Mouse (Mus musculus) kidney, postnatal 0 days (tissue): Measurements from ENCODE around the gene Ccdc40. TPM values are rescaled to one million over a fixed set of nuclear protein-coding genes. Genes with fewer than 3 reads are reported as not detected.
"Not testable (repeated sequence)": the region's sequence is repeated elsewhere in the genome, so short reads cannot be mapped to it uniquely, and the experiment has no call there.

Experiments used
- ATAC-seq: fragments of 200-750 bp; cut with Nextera tagmentation; replicated peaks from 2 replicates; pipeline ENCODE4 v1.8.0; 2017; ENCODE audit warnings: low read depth, moderate number of reproducible peaks, moderate TSS enrichment, moderate library complexity; ENCODE audit not compliant: low FRiP score
- DNase-seq: peaks from one replicate; pipeline ENCODE4 v3.0.0-alpha.2; 2016; ENCODE audit warnings: low spot score
- H3K27ac ChIP-seq: fragments of 300-500 bp; sonication (generic); 2 replicates; pipeline ENCODE4 v1.5.1; 2014; ENCODE audit warnings: mild to moderate bottlenecking
- H3K27me3 ChIP-seq: fragments of 300-500 bp; sonication (generic); 2 replicates; pipeline ENCODE4 v1.6.1; 2014; ENCODE audit warnings: low read length, mixed read lengths; ENCODE audit not compliant: insufficient read depth
- H3K36me3 ChIP-seq: fragments of 300-500 bp; sonication (generic); 2 replicates; pipeline ENCODE4 v1.6.1; 2014; ENCODE audit warnings: low read length, mixed read lengths; ENCODE audit not compliant: insufficient read depth
- H3K4me1 ChIP-seq: fragments of 300-500 bp; sonication (generic); replicated peaks from 2 replicates; pipeline ENCODE4 v1.6.1; 2014; ENCODE audit warnings: antibody characterized with exemption, low read length, mixed read lengths; ENCODE audit not compliant: insufficient read depth
- H3K4me2 ChIP-seq: fragments of 300-500 bp; sonication (generic); 2 replicates; pipeline ENCODE4 v1.6.1; 2014; ENCODE audit warnings: mild to moderate bottlenecking, low read length, moderate library complexity, mixed read lengths
- H3K4me3 ChIP-seq: fragments of 300-500 bp; sonication (generic); replicated peaks from 2 replicates; pipeline ENCODE4 v1.5.1; 2014; ENCODE audit warnings: low read depth, low read length
- H3K9ac ChIP-seq: fragments of 300-500 bp; sonication (generic); 2 replicates; pipeline ENCODE4 v1.6.1; 2014; ENCODE audit warnings: low read depth, low read length
- H3K9me3 ChIP-seq: fragments of 300-500 bp; sonication (generic); replicated peaks from 2 replicates; pipeline ENCODE4 v1.6.1; 2016; ENCODE audit warnings: low read length, inconsistent platforms, mixed read lengths
- CTCF ChIP-seq: IDR thresholded peaks from 2 replicates; pipeline ENCODE4 v1.5.1; 2016; ENCODE audit warnings: antibody characterized with exemption, low read depth, mild to moderate bottlenecking, moderate library complexity
- WGBS: fragments of 180-500 bp; shearing (Covaris S2); extraction: QIAGEN DNeasy Blood & Tissue Kit; methylation state at CpG from one replicate; pipeline ENCODE4 v1.1.7; 2014; 5-methylcytosine and 5-hydroxymethylcytosine counted together
- polyA plus RNA-seq: library from polyadenylated mRNA; unstranded; fragments of >200 nt; fragmentation: Nextera tagmentation; extraction: Ambion mirVana; gene quantifications from 2 replicates; pipeline ENCODE4 v1.2.1, GENCODE M21; 2015

Gene Ccdc40
- polyA plus RNA-seq, 1 experiment from 2014 or later: 4.0 TPM

DNA sequence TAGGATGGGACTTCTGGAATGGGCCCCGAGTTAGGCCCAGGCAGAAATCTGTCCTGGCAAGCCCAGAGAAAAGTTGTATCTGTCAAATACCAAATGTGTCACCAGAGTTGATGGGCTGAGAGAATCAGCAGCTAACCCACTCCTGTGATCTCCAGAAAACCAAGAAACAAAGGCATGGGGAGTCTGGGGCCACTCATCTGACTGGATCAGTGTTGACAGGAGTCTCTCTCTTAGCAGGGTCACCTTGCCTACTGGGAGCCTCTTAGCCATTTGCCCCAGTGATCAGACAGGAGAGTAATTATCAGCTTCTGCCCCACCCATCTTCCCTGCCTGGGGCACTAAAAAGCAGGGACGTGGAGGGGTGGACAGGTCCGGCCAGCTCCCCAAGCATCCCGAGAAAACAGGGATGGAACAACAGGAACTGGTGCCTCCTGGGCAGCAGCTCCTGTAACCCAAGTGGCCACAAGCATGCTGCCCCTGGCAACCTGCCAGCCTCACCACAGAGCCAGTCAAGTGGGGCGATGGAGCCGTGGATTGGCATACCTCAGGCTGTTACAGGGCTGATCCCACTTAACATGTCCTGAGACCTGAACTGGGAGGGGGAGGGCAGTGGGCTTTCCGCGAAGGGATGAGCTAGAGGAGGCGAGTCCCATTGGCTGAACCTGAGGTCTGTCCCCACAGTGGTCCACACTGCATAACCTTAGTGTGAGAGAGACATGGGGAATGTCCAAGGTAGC lies 57.6 kb downstream of the Ccdc40 start:
- Histone ChIP-seq H3K4me1 (no peaks in the 10 kb centered on the region), H3K27me3 (no peaks in the 10 kb centered on the region), H3K9ac (no peak overlapping the region), H3K27ac (no peak overlapping the region), H3K4me2 (no peak overlapping the region), H3K36me3 (peaks cover 48% of the 10 kb centered on the region), H3K4me3 (no peak overlapping the region), H3K9me3 (no peaks in the 10 kb centered on the region)
- WGBS: 44% methylated on average over 9 of the region's 9 CpGs
- TF ChIP-seq CTCF: no peak
- DNase-seq: no peak
- ATAC-seq: peak; percentile 42; the same call in 1 of the 2 replicates

DNA sequence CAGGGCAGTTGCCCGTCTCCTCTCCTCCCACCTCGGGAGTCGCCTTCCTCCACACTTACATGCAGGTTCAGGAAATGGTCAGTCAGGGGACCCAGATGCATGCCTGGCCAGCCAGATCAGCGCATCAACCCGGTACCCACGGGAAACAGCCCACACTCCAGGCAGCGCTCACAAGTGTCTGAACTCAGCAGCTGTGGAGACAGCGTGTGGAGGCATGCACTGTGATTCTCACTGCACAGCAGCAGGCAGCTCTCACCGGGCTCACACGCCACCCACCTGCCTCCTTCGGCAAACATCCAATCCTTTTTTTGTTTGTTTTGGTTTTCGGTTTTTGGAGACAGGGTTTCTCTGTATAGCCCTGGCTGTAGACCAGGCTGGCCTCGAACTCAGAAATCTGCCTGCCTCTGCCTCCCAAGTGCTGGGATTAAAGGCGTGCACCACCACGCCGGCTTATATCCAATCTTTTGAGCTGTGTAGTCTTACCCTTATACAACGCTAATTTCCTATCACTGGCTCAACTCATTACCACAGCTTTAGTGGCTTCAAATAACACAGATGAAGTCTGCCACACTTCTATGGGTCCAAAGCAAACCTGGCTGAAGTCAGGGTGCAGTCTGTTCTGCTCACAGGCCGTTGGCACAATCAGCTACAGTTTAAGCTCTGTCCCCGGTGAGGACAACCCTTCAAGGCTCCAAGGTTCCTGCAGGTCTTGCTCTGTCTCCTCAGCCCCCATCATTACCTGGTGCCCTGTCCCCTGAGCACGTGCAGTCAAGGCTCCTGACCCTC lies 59.0 kb downstream of the Ccdc40 start:
- no peaks in the 10 kb centered on the region for H3K9me3 ChIP-seq
- H3K4me1 ChIP-seq: no peaks in the 10 kb centered on the region
- H3K4me3 ChIP-seq: no peak overlapping the region
- no peak overlapping the region for H3K9ac ChIP-seq
- no peak overlapping the region for H3K4me2 ChIP-seq
- WGBS: 81% methylated on average over 20 of the region's 20 CpGs
- peaks cover 57% of the 10 kb centered on the region for H3K36me3 ChIP-seq
- TF ChIP-seq CTCF: no peak
- H3K27me3 ChIP-seq: no peaks in the 10 kb centered on the region
- DNase-seq (no peak), ATAC-seq (no peak)
- no peak overlapping the region for H3K27ac ChIP-seq

DNA sequence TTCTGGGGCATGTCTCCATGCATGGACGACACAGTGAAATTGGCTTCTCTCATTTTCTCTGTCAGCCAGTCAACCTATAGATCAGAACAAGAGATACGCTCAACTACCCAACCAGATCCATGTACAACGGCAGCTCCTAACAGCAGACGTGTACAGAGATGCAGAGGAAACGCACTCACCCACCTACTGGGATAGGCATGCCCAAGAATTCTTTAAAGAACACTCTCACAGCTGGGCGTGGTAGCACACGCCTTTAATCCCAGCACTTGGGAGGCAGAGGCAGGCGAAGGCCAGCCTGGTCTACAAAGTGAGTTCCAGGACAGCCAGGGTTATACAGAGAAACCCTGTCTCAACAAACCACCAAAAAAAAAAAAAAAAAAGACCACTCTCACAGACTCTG lies 64.5 kb downstream of the Ccdc40 start:
- not testable (repeated sequence) for H3K9ac ChIP-seq, DNase-seq, H3K9me3 ChIP-seq, H3K27ac ChIP-seq, H3K27me3 ChIP-seq, ATAC-seq, H3K4me1 ChIP-seq, H3K4me2 ChIP-seq, H3K4me3 ChIP-seq
- H3K36me3 ChIP-seq: peaks cover 86% of the 10 kb centered on the region
- 89% methylated on average over 8 of the region's 8 CpGs for WGBS

DNA sequence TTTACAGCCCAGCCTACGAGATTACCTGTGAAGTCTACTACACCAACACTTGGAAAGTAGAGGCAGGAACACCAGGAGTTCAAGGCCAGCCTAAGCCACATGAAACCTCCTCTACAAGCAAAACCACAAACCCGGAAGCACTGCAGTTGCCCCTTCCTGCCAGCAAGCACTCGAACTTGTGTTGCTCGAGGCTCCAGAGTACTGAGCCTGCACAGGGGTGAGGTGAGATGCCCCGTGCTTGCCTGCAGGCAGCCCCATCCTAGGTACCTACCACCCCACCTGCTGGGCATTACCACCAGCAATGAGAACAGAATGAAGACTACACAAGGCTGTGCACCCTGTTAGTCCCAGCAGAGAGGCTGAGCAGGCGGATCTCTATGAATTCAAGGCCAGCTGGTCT lies 69.6 kb downstream of the Ccdc40 start:
- Histone ChIP-seq H3K4me2 (peak overlapping the region; percentile 95; the same call in 1 of the 2 replicates), H3K9ac (no peak overlapping the region), H3K27ac (no peak overlapping the region), H3K27me3 (no peaks in the 10 kb centered on the region), H3K4me3 (no peak overlapping the region), H3K36me3 (peaks cover 43% of the 10 kb centered on the region), H3K4me1 (peaks cover 9% of the 10 kb centered on the region; the same call in 1 of the 2 replicates), H3K9me3 (no peaks in the 10 kb centered on the region)
- 80% methylated on average over 6 of the region's 6 CpGs for WGBS
- TF ChIP-seq CTCF: no peak
- no peak for DNase-seq
- ATAC-seq: no peak

DNA sequence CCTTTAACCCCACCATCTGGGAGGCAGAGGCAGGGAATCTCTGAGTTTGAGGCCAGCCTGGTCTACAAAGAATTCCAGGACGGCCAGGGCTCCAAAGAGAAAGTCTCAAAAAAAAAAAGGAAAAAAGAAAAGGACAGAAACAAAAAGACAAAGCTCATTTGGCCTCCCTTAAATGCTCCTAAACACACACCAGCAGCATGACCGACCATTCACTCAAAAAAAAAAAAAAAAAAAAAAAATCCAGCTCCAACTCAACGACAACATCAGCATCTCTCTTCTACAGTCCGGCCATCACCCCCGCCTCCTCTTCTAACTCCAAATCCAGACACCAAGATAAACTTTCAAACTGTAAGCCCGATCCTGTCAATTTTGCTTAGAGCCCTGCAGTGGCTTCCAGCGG lies 70.5 kb downstream of the Ccdc40 start:
- Histone ChIP-seq H3K9me3 (no peaks in the 10 kb centered on the region), H3K4me3 (peak overlapping the region; percentile 95), H3K27ac (peak overlapping the region; percentile 89), H3K4me1 (peaks cover 9% of the 10 kb centered on the region; the same call in 1 of the 2 replicates), H3K4me2 (peak overlapping the region; percentile 95), H3K27me3 (no peaks in the 10 kb centered on the region), H3K36me3 (peaks cover 34% of the 10 kb centered on the region), H3K9ac (peak overlapping the region; percentile 98)
- no peak for TF ChIP-seq CTCF
- DNase-seq: peak; percentile 13
- WGBS: 9% methylated on average over 7 of the region's 7 CpGs
- ATAC-seq: no peak

DNA sequence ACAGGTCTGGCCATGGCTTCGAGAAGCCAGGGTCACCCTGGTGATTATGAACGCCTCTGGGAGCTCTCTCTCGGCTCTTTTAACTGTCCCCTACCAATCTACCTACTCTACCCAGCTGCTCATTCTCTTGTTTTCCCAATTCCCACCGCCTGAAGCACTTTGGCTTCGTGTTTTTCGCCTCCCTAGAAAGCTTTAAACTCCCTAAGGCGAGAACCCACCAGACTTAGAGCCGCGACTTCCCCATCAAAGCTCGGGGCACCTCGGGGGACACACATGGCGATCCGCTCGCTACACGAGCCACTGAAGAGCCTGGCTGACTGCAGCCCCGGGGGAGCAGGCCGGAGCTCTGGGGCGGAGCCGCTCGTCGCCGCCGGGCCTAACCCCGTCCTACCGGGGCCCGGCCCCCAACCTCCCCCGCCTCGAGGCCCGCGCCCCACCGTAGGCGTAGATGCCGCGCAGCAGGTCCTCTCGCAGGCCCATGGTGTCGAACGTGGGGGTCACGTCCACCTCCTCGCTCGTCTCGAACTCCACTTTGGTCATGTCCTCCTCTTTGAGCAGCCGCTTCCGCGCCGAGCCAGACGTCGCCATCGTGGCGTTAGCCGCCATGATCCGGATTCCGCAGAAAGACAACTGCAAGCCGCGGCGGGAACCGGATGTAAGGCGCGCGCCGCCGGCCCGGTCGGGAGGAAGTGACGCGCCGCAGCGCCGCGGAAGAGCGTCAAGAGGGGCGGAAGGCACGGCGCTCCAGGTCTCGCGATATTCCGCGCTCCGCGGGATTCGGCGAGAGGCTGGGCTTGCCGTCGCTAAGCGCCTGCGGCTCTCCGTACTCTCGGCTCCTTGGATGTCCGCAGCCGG lies 71.2 kb downstream of the Ccdc40 start, which contains the start of gene Eif4a3:
Gene Eif4a3, minus strand, starts transcription at position 699 of the 855 bp plus-strand sequence.
- H3K9me3 ChIP-seq: no peaks in the 10 kb centered on the region
- ATAC-seq (peak; percentile 93), DNase-seq (peak; percentile 98)
- peak within 1 kb of the TSS; percentile 95 for H3K4me2 ChIP-seq
- H3K36me3 ChIP-seq: peaks cover 28% of the 10 kb centered on the region; the same call in 1 of the 2 replicates
- under 1% methylated on average over 89 of the region's 89 CpGs for WGBS
- H3K27ac ChIP-seq: peak within 1 kb of the TSS; percentile 89
- no peak for TF ChIP-seq CTCF
- H3K27me3 ChIP-seq: no peaks in the 10 kb centered on the region
- H3K4me3 ChIP-seq: peak within 1 kb of the TSS; percentile 95
- peaks cover 9% of the 10 kb centered on the region; the same call in 1 of the 2 replicates for H3K4me1 ChIP-seq
- peak within 1 kb of the TSS; percentile 98 for H3K9ac ChIP-seq
